Mouse (Mus musculus): ENCODE measurements around the gene Gng4. TPM values are rescaled to one million over a fixed set of nuclear protein-coding genes. Genes with fewer than 3 reads are reported as not detected.
"Not testable (repeated sequence)": the region's sequence is repeated elsewhere in the genome, so short reads cannot be mapped to it uniquely, and the experiment has no call there.

Gene Gng4
- polyA plus RNA-seq, 1 experiment from 2014 or later = 0.02 TPM

- Histone ChIP-seq H3K9me3 (replicated peaks) (no peaks in the 10 kb centered on the region), H3K4me3 (replicated peaks) (peak overlapping the region; percentile 44), H3K27ac (replicated peaks) (no peak overlapping the region), H3K27me3 (peaks cover 56% of the 10 kb centered on the region), H3K9ac (no peak overlapping the region), H3K36me3 (replicated peaks) (no peaks in the 10 kb centered on the region), H3K4me1 (replicated peaks) (peaks cover 16% of the 10 kb centered on the region), H3K4me2 (peak overlapping the region; percentile 71)
- WGBS (ENCODE audit: insufficient replicate concordance) = 1% methylated on average over 30 of the region's 30 CpGs
- ATAC-seq (ENCODE audit: insufficient read depth) = peak; percentile 44; the same call in 1 of the 2 replicates
Observed at GRCm38 (mm10) chr13:13784981-13785783, 1.3 kb downstream of the Gng4 start.

GRCm38 (mm10) chr13:13786971-13787370 lies 3.1 kb downstream of the Gng4 start:
- no peak overlapping the region for H3K27ac ChIP-seq (replicated peaks)
- H3K4me2 ChIP-seq = no peak overlapping the region
- no peak for ATAC-seq (ENCODE audit: insufficient read depth)
- H3K36me3 ChIP-seq (replicated peaks) = no peaks in the 10 kb centered on the region
- H3K27me3 ChIP-seq = peaks cover 50% of the 10 kb centered on the region
- H3K4me1 ChIP-seq (replicated peaks) = peaks cover 16% of the 10 kb centered on the region
- H3K9me3 ChIP-seq (replicated peaks) = no peaks in the 10 kb centered on the region
- no peak overlapping the region for H3K9ac ChIP-seq
- WGBS (ENCODE audit: insufficient replicate concordance) = 67% methylated on average over 6 of the region's 6 CpGs
- H3K4me3 ChIP-seq (replicated peaks) = no peak overlapping the region

GRCm38 (mm10) chr13:13788070-13788469 lies 4.2 kb downstream of the Gng4 start:
- Histone ChIP-seq H3K27ac (replicated peaks) (no peak overlapping the region), H3K9ac (no peak overlapping the region), H3K4me1 (replicated peaks) (peaks cover 16% of the 10 kb centered on the region), H3K9me3 (replicated peaks) (no peaks in the 10 kb centered on the region), H3K4me3 (replicated peaks) (no peak overlapping the region), H3K36me3 (replicated peaks) (no peaks in the 10 kb centered on the region), H3K27me3 (peaks cover 41% of the 10 kb centered on the region), H3K4me2 (no peak overlapping the region)
- no peak for ATAC-seq (ENCODE audit: insufficient read depth)
- 54% methylated on average over 4 of the region's 4 CpGs for WGBS (ENCODE audit: insufficient replicate concordance)

- WGBS (ENCODE audit: insufficient replicate concordance) = 79% methylated on average over 3 of the region's 3 CpGs
- no peak overlapping the region for H3K27ac ChIP-seq (replicated peaks)
- H3K4me2 ChIP-seq = no peak overlapping the region
Observed at GRCm38 (mm10) chr13:13791981-13792380, 8.1 kb downstream of the Gng4 start.

GRCm38 (mm10) chr13:13795166-13795832 lies 11.4 kb downstream of the Gng4 start:
- 9% methylated on average over 5 of the region's 5 CpGs for WGBS (ENCODE audit: insufficient replicate concordance)
- ATAC-seq (ENCODE audit: insufficient read depth) = no peak
- Histone ChIP-seq H3K9me3 (replicated peaks) (no peaks in the 10 kb centered on the region), H3K4me1 (replicated peaks) (no peaks in the 10 kb centered on the region), H3K27me3 (no peaks in the 10 kb centered on the region), H3K36me3 (replicated peaks) (no peaks in the 10 kb centered on the region), H3K27ac (replicated peaks) (no peak overlapping the region), H3K4me2 (no peak overlapping the region), H3K9ac (no peak overlapping the region), H3K4me3 (replicated peaks) (no peak overlapping the region)

More at GRCm38 (mm10) chr13:13791981-13792380, 8.1 kb downstream of the Gng4 start:
- Histone ChIP-seq H3K36me3 (replicated peaks) (no peaks in the 10 kb centered on the region), H3K9ac (no peak overlapping the region), H3K4me3 (replicated peaks) (no peak overlapping the region), H3K27me3 (peaks cover 5% of the 10 kb centered on the region; the same call in 1 of the 2 replicates), H3K9me3 (replicated peaks) (no peaks in the 10 kb centered on the region), H3K4me1 (replicated peaks) (no peaks in the 10 kb centered on the region)
- no peak for ATAC-seq (ENCODE audit: insufficient read depth)

- 60% methylated on average over 1 of the region's 1 CpGs for WGBS (ENCODE audit: insufficient replicate concordance)
- H3K9ac ChIP-seq = no peak overlapping the region
Observed at GRCm38 (mm10) chr13:13796082-13796481, 12.2 kb downstream of the Gng4 start.

GRCm38 (mm10) chr13:13797816-13798215 lies 14.0 kb downstream of the Gng4 start:
- 71% methylated on average over 12 of the region's 12 CpGs for WGBS (ENCODE audit: insufficient replicate concordance)
- H3K9ac ChIP-seq; ATAC-seq (ENCODE audit: insufficient read depth): not testable (repeated sequence)

More at GRCm38 (mm10) chr13:13796082-13796481, 12.2 kb downstream of the Gng4 start:
- no peaks in the 10 kb centered on the region for H3K4me1 ChIP-seq (replicated peaks)
- H3K27me3 ChIP-seq = no peaks in the 10 kb centered on the region
- H3K27ac ChIP-seq (replicated peaks) = no peak overlapping the region
- no peaks in the 10 kb centered on the region for H3K36me3 ChIP-seq (replicated peaks)
- H3K4me3 ChIP-seq (replicated peaks) = no peak overlapping the region
- H3K9me3 ChIP-seq (replicated peaks) = no peaks in the 10 kb centered on the region
- H3K4me2 ChIP-seq = no peak overlapping the region
- no peak for ATAC-seq (ENCODE audit: insufficient read depth)

GRCm38 (mm10) chr13:13798775-13799174 lies 14.9 kb downstream of the Gng4 start:
- Histone ChIP-seq H3K36me3 (replicated peaks) (no peaks in the 10 kb centered on the region), H3K4me1 (replicated peaks) (no peaks in the 10 kb centered on the region), H3K9ac (no peak overlapping the region), H3K27me3 (no peaks in the 10 kb centered on the region), H3K9me3 (replicated peaks) (no peaks in the 10 kb centered on the region), H3K4me3 (replicated peaks) (no peak overlapping the region), H3K4me2 (no peak overlapping the region), H3K27ac (replicated peaks) (no peak overlapping the region)
- no peak for ATAC-seq (ENCODE audit: insufficient read depth)
- WGBS (ENCODE audit: insufficient replicate concordance) = 69% methylated on average over 8 of the region's 8 CpGs

More at GRCm38 (mm10) chr13:13797816-13798215, 14.0 kb downstream of the Gng4 start:
- not testable (repeated sequence) for H3K27ac ChIP-seq (replicated peaks); H3K4me1 ChIP-seq (replicated peaks); H3K36me3 ChIP-seq (replicated peaks); H3K4me2 ChIP-seq; H3K9me3 ChIP-seq (replicated peaks); H3K4me3 ChIP-seq (replicated peaks); H3K27me3 ChIP-seq

GRCm38 (mm10) chr13:13808337-13809132 lies 24.7 kb downstream of the Gng4 start:
- no peak overlapping the region for H3K27ac ChIP-seq (replicated peaks)
- WGBS (ENCODE audit: insufficient replicate concordance) = 32% methylated on average over 11 of the region's 11 CpGs
- no peaks in the 10 kb centered on the region for H3K9me3 ChIP-seq (replicated peaks)
- no peak overlapping the region for H3K9ac ChIP-seq
- no peaks in the 10 kb centered on the region for H3K36me3 ChIP-seq (replicated peaks)
- H3K4me3 ChIP-seq (replicated peaks) = no peak overlapping the region
- ATAC-seq (ENCODE audit: insufficient read depth) = no peak
- no peak overlapping the region for H3K4me2 ChIP-seq
- no peaks in the 10 kb centered on the region for H3K27me3 ChIP-seq
- H3K4me1 ChIP-seq (replicated peaks) = no peaks in the 10 kb centered on the region

- Histone ChIP-seq H3K4me2 (no peak overlapping the region), H3K27ac (replicated peaks) (no peak overlapping the region), H3K27me3 (no peaks in the 10 kb centered on the region), H3K4me3 (replicated peaks) (no peak overlapping the region), H3K9ac (no peak overlapping the region), H3K4me1 (replicated peaks) (no peaks in the 10 kb centered on the region), H3K9me3 (replicated peaks) (no peaks in the 10 kb centered on the region), H3K36me3 (replicated peaks) (no peaks in the 10 kb centered on the region)
- WGBS (ENCODE audit: insufficient replicate concordance) = 47% methylated on average over 7 of the region's 7 CpGs
- no peak for ATAC-seq (ENCODE audit: insufficient read depth)
Observed at GRCm38 (mm10) chr13:13810885-13811284, 27.0 kb downstream of the Gng4 start.

- Histone ChIP-seq H3K4me2 (no peak overlapping the region), H3K27ac (replicated peaks) (no peak overlapping the region), H3K36me3 (replicated peaks) (no peaks in the 10 kb centered on the region), H3K9me3 (replicated peaks) (no peaks in the 10 kb centered on the region), H3K4me3 (replicated peaks) (no peak overlapping the region), H3K27me3 (no peaks in the 10 kb centered on the region), H3K4me1 (replicated peaks) (no peaks in the 10 kb centered on the region), H3K9ac (no peak overlapping the region)
- 63% methylated on average over 3 of the region's 3 CpGs for WGBS (ENCODE audit: insufficient replicate concordance)
- no peak for ATAC-seq (ENCODE audit: insufficient read depth)
Observed at GRCm38 (mm10) chr13:13818696-13819095, 34.8 kb downstream of the Gng4 start.
